Mouse (Mus musculus): Measurements from ENCODE around the gene Tbc1d8.

Gene Tbc1d8

GRCm38 (mm10) chr1:39367601-39368266, 110.8 kb downstream of the Tbc1d8 start, which contains the start of gene Rpl31:
Rpl31 (plus strand) TSS chr1:39367842.
- intact Hi-C loops (cut with DNase I): no loop called here

GRCm38 (mm10) chr1:39367045-39367444, 111.5 kb downstream of the Tbc1d8 start:
- intact Hi-C loops (cut with DNase I): no loop called here

- intact Hi-C loops (cut with DNase I): no loop called here
Measured at GRCm38 (mm10) chr1:39365562-39365961, 113.0 kb downstream of the Tbc1d8 start.

- intact Hi-C loops (cut with DNase I): no loop called here
Measured at GRCm38 (mm10) chr1:39362515-39362893, 116.1 kb downstream of the Tbc1d8 start.

- intact Hi-C loops (cut with DNase I): no loop called here
Measured at GRCm38 (mm10) chr1:39361754-39362514, 116.6 kb downstream of the Tbc1d8 start.

- intact Hi-C loops (cut with DNase I): no loop called here
Measured at GRCm38 (mm10) chr1:39349427-39349826, 129.1 kb downstream of the Tbc1d8 start.

GRCm38 (mm10) chr1:39349001-39349400, 129.6 kb downstream of the Tbc1d8 start:
- intact Hi-C loops (cut with DNase I): no loop called here

- intact Hi-C loops (cut with DNase I): no loop called here
Measured at GRCm38 (mm10) chr1:39344981-39345600, 133.5 kb downstream of the Tbc1d8 start.

- intact Hi-C loops (cut with DNase I): no loop called here
Measured at GRCm38 (mm10) chr1:39343242-39343641, 135.3 kb downstream of the Tbc1d8 start.

GRCm38 (mm10) chr1:39341807-39342206, 136.7 kb downstream of the Tbc1d8 start:
- intact Hi-C loops (cut with DNase I): loop anchor here (2.0 kb wide), 1 partner anchor 331 kb away; no protein-coding TSS in a partner anchor

GRCm38 (mm10) chr1:39340647-39341046, 137.9 kb downstream of the Tbc1d8 start:
- intact Hi-C loops (cut with DNase I): loop anchor here (2.0 kb wide), 1 partner anchor 330 kb away; no protein-coding TSS in a partner anchor

- intact Hi-C loops (cut with DNase I): loop anchor here (2.0 kb wide), 1 partner anchor 329 kb away; no protein-coding TSS in a partner anchor
Measured at GRCm38 (mm10) chr1:39340156-39340555, 138.4 kb downstream of the Tbc1d8 start.

GRCm38 (mm10) chr1:39339455-39339854, 139.1 kb downstream of the Tbc1d8 start:
- intact Hi-C loops (cut with DNase I): loop anchor here (10.0 kb wide), 1 partner anchor 125 kb away; no protein-coding TSS in a partner anchor

GRCm38 (mm10) chr1:39338831-39339230, 139.7 kb downstream of the Tbc1d8 start:
- intact Hi-C loops (cut with DNase I): loop anchor here (10.0 kb wide), 1 partner anchor 124 kb away; no protein-coding TSS in a partner anchor

- intact Hi-C loops (cut with DNase I): loop anchor here (10.0 kb wide), 1 partner anchor 122 kb away; no protein-coding TSS in a partner anchor
Measured at GRCm38 (mm10) chr1:39336788-39337187, 141.8 kb downstream of the Tbc1d8 start.

GRCm38 (mm10) chr1:39335561-39336196, 142.9 kb downstream of the Tbc1d8 start:
- intact Hi-C loops (cut with DNase I): loop anchor here (10.0 kb wide), 1 partner anchor 121 kb away; no protein-coding TSS in a partner anchor

GRCm38 (mm10) chr1:39332456-39332855, 146.1 kb downstream of the Tbc1d8 start:
- intact Hi-C loops (cut with DNase I): loop anchor here (10.0 kb wide), 1 partner anchor 118 kb away; no protein-coding TSS in a partner anchor

- intact Hi-C loops (cut with DNase I): loop anchor here (10.0 kb wide), 1 partner anchor 116 kb away; no protein-coding TSS in a partner anchor
Measured at GRCm38 (mm10) chr1:39330857-39331594, 147.5 kb downstream of the Tbc1d8 start.

- intact Hi-C loops (cut with DNase I): no loop called here
Measured at GRCm38 (mm10) chr1:39327546-39327945, 151.0 kb downstream of the Tbc1d8 start.

GRCm38 (mm10) chr1:39325228-39325627, 153.3 kb downstream of the Tbc1d8 start:
- intact Hi-C loops (cut with DNase I): no loop called here

All from adrenal gland (tissue).